In the genomic region with DNA sequence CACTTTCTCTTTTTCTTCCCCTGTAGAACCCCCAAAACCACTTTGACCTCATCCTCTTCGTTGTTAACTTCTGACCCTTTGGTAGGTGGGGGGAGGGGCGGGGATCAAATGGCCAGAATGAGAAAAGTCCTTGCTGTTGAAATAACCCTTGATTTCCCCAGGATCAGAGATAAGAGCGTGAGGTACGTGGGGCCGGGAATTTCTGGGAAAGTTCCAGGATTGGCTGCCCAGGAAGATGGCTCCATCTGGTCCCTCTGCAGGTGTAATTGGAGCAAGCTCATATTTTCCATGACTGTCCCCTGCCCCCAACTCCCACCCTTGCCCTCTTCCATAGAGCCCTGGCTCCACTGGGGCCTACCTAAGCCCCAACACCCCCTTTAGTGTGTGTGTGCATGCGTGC, we compare ENCODE assay signal across 11 mouse cellular contexts. TPM values are rescaled to one million over a fixed set of nuclear protein-coding genes. Genes with fewer than 3 reads are reported as not detected.
A peak's percentile ranks its signal among the peaks of the same experiment; 100 is the strongest.
DNase-seq lines count a peak whose midpoint lies in the region; ATAC-seq lines count a peak whose summit lies in the region.
"Had no signal": no experiment of that assay in that cellular context is flagged by ENCODE, and none has a peak within 500 bp of the region (broad histone marks: within the 10 kb centered on the region; RNA-seq: fewer than 3 reads in every experiment).

No protein-coding gene starts in this region.

- H3K4me3 ChIP-seq in heart, embryonic 16.5 days (ENCODE audit: low read length) = no peak overlapping the region
- peak overlapping the region; percentile 38 for H3K4me3 ChIP-seq in megakaryocyte, embryonic 14.5 days (replicated peaks)
- H3K4me3 ChIP-seq in embryonic facial prominence, embryonic 15.5 days (replicated peaks) = no peak overlapping the region
- no peak overlapping the region for H3K4me3 ChIP-seq in stomach, embryonic 16.5 days (replicated peaks; ENCODE audit: low read length)
- H3K4me3 ChIP-seq: midbrain, embryonic 10.5 days; neural tube, embryonic 12.5 days had no signal

- 43% methylated on average over 6 of the region's 6 CpGs for WGBS in heart, embryonic 16.5 days
- 75% methylated on average over 6 of the region's 6 CpGs for WGBS in embryonic facial prominence, embryonic 15.5 days
- 53% methylated on average over 6 of the region's 6 CpGs for WGBS in stomach, embryonic 16.5 days

- no peaks in the 10 kb centered on the region for H3K36me3 ChIP-seq in heart, embryonic 16.5 days (ENCODE audit: control insufficient read depth, insufficient read depth)
- no peaks in the 10 kb centered on the region for H3K36me3 ChIP-seq in megakaryocyte, embryonic 14.5 days (replicated peaks; ENCODE audit: low read length)
- no peaks in the 10 kb centered on the region for H3K36me3 ChIP-seq in embryonic facial prominence, embryonic 15.5 days
- H3K36me3 ChIP-seq in stomach, embryonic 16.5 days (ENCODE audit: control insufficient read depth, insufficient read depth, low read length) = no peaks in the 10 kb centered on the region
- H3K36me3 ChIP-seq: midbrain, embryonic 10.5 days; neural tube, embryonic 12.5 days had no signal

- ATAC-seq in heart, embryonic 16.5 days (replicated peaks; ENCODE audit: extremely low read depth, insufficient read depth, low FRiP score) = no peak
- no peak for ATAC-seq in megakaryocyte, adult 5-6 weeks (ENCODE audit: poor library complexity, severe bottlenecking)
- ATAC-seq in embryonic facial prominence, embryonic 15.5 days (ENCODE audit: insufficient number of reproducible peaks, low FRiP score, low TSS enrichment, low read depth) = no peak
- no peak for ATAC-seq in stomach, embryonic 16.5 days (ENCODE audit: insufficient read depth, low FRiP score)

- no peak for DNase-seq in heart, postnatal 36 days
- no peak for DNase-seq in left cerebral cortex, postnatal 14 days (ENCODE audit: low spot score in 2 of 2)
- no peak for DNase-seq in right cerebral cortex, adult 2 months (ENCODE audit: low spot score in 2 of 2)
- DNase-seq: thymus, postnatal 4 days had no signal

- H3K27me3 ChIP-seq in heart, embryonic 16.5 days (ENCODE audit: control insufficient read depth, insufficient read depth, low read length) = no peaks in the 10 kb centered on the region
- peaks cover under 1% of the 10 kb centered on the region for H3K27me3 ChIP-seq in megakaryocyte, embryonic 14.5 days (replicated peaks)
- H3K27me3 ChIP-seq in embryonic facial prominence, embryonic 15.5 days = no peaks in the 10 kb centered on the region
- H3K27me3 ChIP-seq in stomach, embryonic 16.5 days (ENCODE audit: control insufficient read depth, insufficient read depth, low read length) = no peaks in the 10 kb centered on the region
- H3K27me3 ChIP-seq: neural tube, embryonic 12.5 days had no signal

- no peak overlapping the region for H3K4me2 ChIP-seq in heart, embryonic 16.5 days (ENCODE audit: low read depth, low read length)
- H3K4me2 ChIP-seq in embryonic facial prominence, embryonic 15.5 days (replicated peaks) = no peak overlapping the region
- no peak overlapping the region for H3K4me2 ChIP-seq in stomach, embryonic 16.5 days (ENCODE audit: low read depth, low read length)
- H3K4me2 ChIP-seq: neural tube, embryonic 12.5 days had no signal

- 0 out of 2 replicates have a peak overlapping the region, but pooled peaks have one; percentile 23 for H3K9ac ChIP-seq in heart, embryonic 16.5 days (ENCODE audit: low read length)
- no peak overlapping the region for H3K9ac ChIP-seq in embryonic facial prominence, embryonic 15.5 days
- H3K9ac ChIP-seq in stomach, embryonic 16.5 days (ENCODE audit: low read length) = no peak overlapping the region
- H3K9ac ChIP-seq: neural tube, embryonic 12.5 days had no signal

- intact Hi-C loops in heart, postnatal 36 days (cut with DNase I) = no loop called here
- intact Hi-C loops in left cerebral cortex, postnatal 14 days (cut with DNase I) = no loop called here

- H3K27ac ChIP-seq in heart, embryonic 16.5 days (ENCODE audit: low read length) = peak overlapping the region; percentile 94
- H3K27ac ChIP-seq in embryonic facial prominence, embryonic 15.5 days (replicated peaks) = 0 out of 2 replicates have a peak overlapping the region, but pooled peaks have one; percentile 51
- H3K27ac ChIP-seq in stomach, embryonic 16.5 days (ENCODE audit: low read length) = peak overlapping the region; percentile 78
- H3K27ac ChIP-seq: neural tube, embryonic 12.5 days had no signal

- no peaks in the 10 kb centered on the region for H3K9me3 ChIP-seq in heart, embryonic 16.5 days (replicated peaks; ENCODE audit: control insufficient read depth, low read length)
- no peaks in the 10 kb centered on the region for H3K9me3 ChIP-seq in megakaryocyte, embryonic 14.5 days
- H3K9me3 ChIP-seq in embryonic facial prominence, embryonic 15.5 days (replicated peaks) = no peaks in the 10 kb centered on the region
- no peaks in the 10 kb centered on the region for H3K9me3 ChIP-seq in stomach, embryonic 16.5 days (replicated peaks; ENCODE audit: control insufficient read depth, low read length)
- H3K9me3 ChIP-seq: midbrain, embryonic 10.5 days; neural tube, embryonic 12.5 days had no signal

- peaks cover 67% of the 10 kb centered on the region for H3K4me1 ChIP-seq in heart, embryonic 16.5 days (ENCODE audit: control insufficient read depth, insufficient read depth, low read length)
- peaks cover 94% of the 10 kb centered on the region for H3K4me1 ChIP-seq in megakaryocyte, embryonic 14.5 days
- peaks cover 33% of the 10 kb centered on the region for H3K4me1 ChIP-seq in embryonic facial prominence, embryonic 15.5 days
- peaks cover 52% of the 10 kb centered on the region for H3K4me1 ChIP-seq in stomach, embryonic 16.5 days (ENCODE audit: control insufficient read depth, insufficient read depth, low read length)

RNA-seq across cellular contexts. Expression of a gene that starts 3.7 kb away (rescaled TPM):
- 1.1 and 1.3 TPM in 2 replicates for polyA plus RNA-seq in heart, embryonic 16.5 days (2015; fragmentation: Nextera tagmentation; extraction: Ambion mirVana)
- 10 to 100 TPM; 28.1 to 42.8 TPM for total RNA-seq in heart, postnatal 36 days (2021)
- 0.17 TPM in 1 of 2 replicates, not detected in the other for polyA plus RNA-seq in megakaryocyte, embryonic 14.5 days (2012; ENCODE audit: insufficient read depth, low replicate concordance)
- total RNA-seq in megakaryocyte, adult 5-6 weeks (2015) = not detected in 2 replicates
- total RNA-seq in megakaryocyte, adult 5-6 weeks (2017) = not detected in 2 replicates
- 0.38 and 0.51 TPM in 2 replicates for polyA plus RNA-seq in embryonic facial prominence, embryonic 15.5 days (2015; fragmentation: Nextera tagmentation; extraction: Ambion mirVana)
- 0.24 and 0.45 TPM in 2 replicates for polyA plus RNA-seq in stomach, embryonic 16.5 days (2015; fragmentation: Nextera tagmentation; extraction: Ambion mirVana)
- total RNA-seq in left cerebral cortex, postnatal 14 days (2021) = 1 to 10 TPM in 1 of 2 experiments, under 1 TPM in 1; 0.76 to 1.3 TPM

RNA-seq across cellular contexts. Expression of a gene that starts 29.8 kb away (rescaled TPM):
- polyA plus RNA-seq in heart, embryonic 16.5 days (2015; fragmentation: Nextera tagmentation; extraction: Ambion mirVana) = 133 and 148 TPM in 2 replicates
- 10 to 100 TPM; 38.8 to 41.3 TPM for total RNA-seq in heart, postnatal 36 days (2021)
- 253 and 284 TPM in 2 replicates for polyA plus RNA-seq in megakaryocyte, embryonic 14.5 days (2012; ENCODE audit: insufficient read depth, low replicate concordance)
- total RNA-seq in megakaryocyte, adult 5-6 weeks (2015) = 19.1 and 19.6 TPM in 2 replicates
- total RNA-seq in megakaryocyte, adult 5-6 weeks (2017) = 43.3 and 47.2 TPM in 2 replicates
- polyA plus RNA-seq in embryonic facial prominence, embryonic 15.5 days (2015; fragmentation: Nextera tagmentation; extraction: Ambion mirVana) = 165 and 166 TPM in 2 replicates
- polyA plus RNA-seq in stomach, embryonic 16.5 days (2015; fragmentation: Nextera tagmentation; extraction: Ambion mirVana) = 187 and 192 TPM in 2 replicates
- total RNA-seq in left cerebral cortex, postnatal 14 days (2021) = 100 to 1,000 TPM; 235 to 257 TPM

RNA-seq across cellular contexts. Expression of a gene that starts 40.3 kb away (rescaled TPM):
- polyA plus RNA-seq in heart, embryonic 16.5 days (2015; fragmentation: Nextera tagmentation; extraction: Ambion mirVana) = 7.1 and 7.2 TPM in 2 replicates
- total RNA-seq in heart, postnatal 36 days (2021) = 10 to 100 TPM; 19.9 to 23.0 TPM
- polyA plus RNA-seq in megakaryocyte, embryonic 14.5 days (2012; ENCODE audit: insufficient read depth, low replicate concordance) = 2.1 and 3.8 TPM in 2 replicates
- total RNA-seq in megakaryocyte, adult 5-6 weeks (2015) = 12.4 and 13.5 TPM in 2 replicates
- 28.7 and 32.4 TPM in 2 replicates for total RNA-seq in megakaryocyte, adult 5-6 weeks (2017)
- polyA plus RNA-seq in embryonic facial prominence, embryonic 15.5 days (2015; fragmentation: Nextera tagmentation; extraction: Ambion mirVana) = 7.8 and 8.5 TPM in 2 replicates
- 8.1 and 9.3 TPM in 2 replicates for polyA plus RNA-seq in stomach, embryonic 16.5 days (2015; fragmentation: Nextera tagmentation; extraction: Ambion mirVana)
- total RNA-seq in left cerebral cortex, postnatal 14 days (2021) = 1 to 10 TPM; 3.3 to 3.7 TPM

RNA-seq across cellular contexts. Expression of a gene that starts 49.5 kb away (rescaled TPM):
- 0.09 TPM in 1 of 2 replicates, not detected in the other for polyA plus RNA-seq in heart, embryonic 16.5 days (2015; fragmentation: Nextera tagmentation; extraction: Ambion mirVana)
- under 1 TPM in 1 of 2 experiments, not detected in 1; 0.11 TPM for total RNA-seq in heart, postnatal 36 days (2021)
- 0.38 TPM in 1 of 2 replicates, not detected in the other for polyA plus RNA-seq in megakaryocyte, embryonic 14.5 days (2012; ENCODE audit: insufficient read depth, low replicate concordance)
- total RNA-seq in megakaryocyte, adult 5-6 weeks (2015) = not detected in 2 replicates
- total RNA-seq in megakaryocyte, adult 5-6 weeks (2017) = not detected in 2 replicates
- 0.08 and 0.11 TPM in 2 replicates for polyA plus RNA-seq in embryonic facial prominence, embryonic 15.5 days (2015; fragmentation: Nextera tagmentation; extraction: Ambion mirVana)
- polyA plus RNA-seq in stomach, embryonic 16.5 days (2015; fragmentation: Nextera tagmentation; extraction: Ambion mirVana) = 0.34 and 0.39 TPM in 2 replicates
- total RNA-seq in left cerebral cortex, postnatal 14 days (2021) = 100 to 1,000 TPM; 278 to 317 TPM
